Mouse (Mus musculus) neural tube, embryonic 14.5 days (tissue): ENCODE results near the gene Dbndd1. TPM values are rescaled to one million over a fixed set of nuclear protein-coding genes. Genes with fewer than 3 reads are reported as not detected.
"Not testable (repeated sequence)": the region's sequence is repeated elsewhere in the genome, so short reads cannot be mapped to it uniquely, and the experiment has no call there.

Experiments
- ATAC-seq: fragments of 200-750 bp; cut with Nextera tagmentation; 2 replicates; pipeline ENCODE4 v1.8.0; 2017; ENCODE audit warnings: low read depth, mild to moderate bottlenecking, moderate TSS enrichment, moderate library complexity
- H3K27ac ChIP-seq: fragments of 300-500 bp; sonication (generic); 2 replicates; pipeline ENCODE4 v1.5.1; 2014; ENCODE audit warnings: low read depth, mild to moderate bottlenecking, control low read depth, low read length, moderate library complexity, mixed read lengths
- H3K27me3 ChIP-seq: fragments of 300-500 bp; sonication (generic); 2 replicates; pipeline ENCODE4 v1.6.1; 2014; ENCODE audit warnings: low read length; ENCODE audit not compliant: control insufficient read depth, insufficient read depth
- H3K36me3 ChIP-seq: fragments of 300-500 bp; sonication (generic); 2 replicates; pipeline ENCODE4 v1.6.1; 2014; ENCODE audit warnings: low read length, mixed read lengths; ENCODE audit not compliant: control insufficient read depth, insufficient read depth
- H3K4me1 ChIP-seq: fragments of 300-500 bp; sonication (generic); 2 replicates; pipeline ENCODE4 v1.6.1; 2014; ENCODE audit warnings: low read length; ENCODE audit not compliant: control insufficient read depth, insufficient read depth
- H3K4me2 ChIP-seq: fragments of 300-500 bp; sonication (generic); 2 replicates; pipeline ENCODE4 v1.6.1; 2014; ENCODE audit warnings: mild to moderate bottlenecking, low read depth, low read length, control low read depth
- H3K4me3 ChIP-seq: fragments of 300-500 bp; sonication (generic); 2 replicates; pipeline ENCODE4 v1.5.1; 2014; ENCODE audit warnings: low read depth, low read length, control low read depth, mixed read lengths
- H3K9ac ChIP-seq: fragments of 300-500 bp; sonication (generic); replicated peaks from 2 replicates; pipeline ENCODE4 v1.6.1; 2014; ENCODE audit warnings: low read depth, mild to moderate bottlenecking, control low read depth, low read length, mixed read lengths
- H3K9me3 ChIP-seq: fragments of 300-500 bp; sonication (generic); 2 replicates; pipeline ENCODE4 v1.6.1; 2016; ENCODE audit warnings: low read length; ENCODE audit not compliant: control insufficient read depth
- WGBS: fragments of 180-500 bp; shearing (Covaris S2); extraction: QIAGEN DNeasy Blood & Tissue Kit; methylation state at CpG from one replicate; pipeline ENCODE4 v1.1.7; 2014; 5-methylcytosine and 5-hydroxymethylcytosine counted together
- polyA plus RNA-seq: library from polyadenylated mRNA; unstranded; fragments of >200 nt; fragmentation: Nextera tagmentation; extraction: Ambion mirVana; gene quantifications from 2 replicates; pipeline ENCODE4 v1.2.1, GENCODE M21; 2014

Dbndd1 gene
- polyA plus RNA-seq, 1 experiment from 2014 or later: 103 TPM

- peak overlapping the region; percentile 72 for H3K9ac ChIP-seq
These were observed 36.6 kb downstream of the Dbndd1 start for GRCm38 (mm10) chr8:123478456-123479218.

GRCm38 (mm10) chr8:123477737-123478258 lies 37.5 kb downstream of the Dbndd1 start, which contains the start of gene Afg3l1:
Gene Afg3l1 (plus strand): TSS chr8:123477903.
- Histone ChIP-seq H3K9me3 (no peaks in the 10 kb centered on the region), H3K9ac (peak within 1 kb of the TSS; percentile 72), H3K36me3 (peaks cover 20% of the 10 kb centered on the region; the same call in 1 of the 2 replicates), H3K4me3 (peak within 1 kb of the TSS; percentile 71), H3K27ac (peak within 1 kb of the TSS; percentile 94), H3K4me1 (peaks cover 9% of the 10 kb centered on the region), H3K27me3 (no peaks in the 10 kb centered on the region), H3K4me2 (peak within 1 kb of the TSS; percentile 75)
- under 1% methylated on average over 52 of the region's 58 CpGs for WGBS
- ATAC-seq: peak; percentile 87

More at GRCm38 (mm10) chr8:123478456-123479218, 36.6 kb downstream of the Dbndd1 start:
- H3K27me3 ChIP-seq: no peaks in the 10 kb centered on the region
- H3K4me2 ChIP-seq: peak overlapping the region; percentile 75
- H3K9me3 ChIP-seq: no peaks in the 10 kb centered on the region
- WGBS: 34% methylated on average over 16 of the region's 16 CpGs
- peak overlapping the region; percentile 94 for H3K27ac ChIP-seq
- peaks cover 9% of the 10 kb centered on the region for H3K4me1 ChIP-seq
- H3K4me3 ChIP-seq: peak overlapping the region; percentile 71
- 0 out of 2 replicates have a peak, but pooled peaks have one; percentile 31 for ATAC-seq
- H3K36me3 ChIP-seq: peaks cover 20% of the 10 kb centered on the region; the same call in 1 of the 2 replicates

DNA sequence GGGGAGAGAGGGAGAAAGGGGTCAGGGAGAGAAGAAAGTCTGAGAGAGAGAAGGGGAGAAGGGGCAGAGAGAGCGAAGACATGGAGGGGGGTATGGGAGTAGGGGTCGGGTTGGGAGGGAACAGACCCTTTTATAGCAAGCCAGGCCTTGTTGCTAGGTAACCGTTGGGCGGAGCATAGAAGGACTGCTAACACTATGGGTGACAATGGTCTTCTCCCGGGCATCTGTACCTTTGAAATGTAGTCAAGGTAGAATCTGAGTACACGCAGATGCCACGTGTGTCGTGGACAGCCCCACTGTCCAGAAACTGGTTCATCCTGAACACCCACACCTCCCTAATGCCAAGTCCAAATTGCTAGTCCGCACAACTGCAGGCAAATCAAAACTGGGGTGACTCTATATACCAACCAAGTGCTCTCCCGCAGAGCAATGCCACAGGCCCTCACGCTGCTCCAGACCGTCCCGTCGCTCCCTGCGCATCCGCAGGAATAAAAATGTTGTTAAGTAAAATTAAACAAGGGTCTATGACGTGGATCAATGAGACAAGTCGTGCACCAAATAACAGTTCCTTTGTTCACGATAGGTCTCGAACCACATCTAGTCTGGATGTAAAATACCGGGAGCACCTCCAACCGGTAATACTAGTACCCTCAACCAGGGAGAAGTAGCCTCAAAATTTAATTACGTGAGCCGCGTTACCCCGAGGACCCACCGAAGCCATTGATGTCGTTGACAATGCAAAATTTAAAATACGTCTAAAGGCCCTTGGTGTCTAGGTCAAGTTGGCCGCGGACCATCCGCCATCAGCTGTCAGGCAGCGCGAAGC lies 38.1 kb downstream of the Dbndd1 start:
- no peaks in the 10 kb centered on the region for H3K9me3 ChIP-seq
- H3K36me3 ChIP-seq: peaks cover 17% of the 10 kb centered on the region; the same call in 1 of the 2 replicates
- peak; percentile 53 for ATAC-seq
- H3K27me3 ChIP-seq: no peaks in the 10 kb centered on the region
- H3K9ac ChIP-seq: peak overlapping the region; percentile 72
- peak overlapping the region; percentile 75 for H3K4me2 ChIP-seq
- peaks cover 9% of the 10 kb centered on the region for H3K4me1 ChIP-seq
- peak overlapping the region; percentile 94 for H3K27ac ChIP-seq
- peak overlapping the region; percentile 71 for H3K4me3 ChIP-seq
- 7% methylated on average over 34 of the region's 34 CpGs for WGBS

- H3K4me2 ChIP-seq, H3K4me3 ChIP-seq, H3K27ac ChIP-seq, H3K9me3 ChIP-seq, H3K9ac ChIP-seq, H3K4me1 ChIP-seq, H3K27me3 ChIP-seq, H3K36me3 ChIP-seq, ATAC-seq: not testable (repeated sequence)
- WGBS: 78% methylated on average over 5 of the region's 5 CpGs
These were observed 40.7 kb downstream of the Dbndd1 start for GRCm38 (mm10) chr8:123474549-123474948.

- not testable (repeated sequence) for H3K9ac ChIP-seq, H3K36me3 ChIP-seq, H3K4me1 ChIP-seq, ATAC-seq, H3K27ac ChIP-seq, H3K9me3 ChIP-seq, H3K4me2 ChIP-seq, H3K27me3 ChIP-seq, H3K4me3 ChIP-seq
- WGBS: 72% methylated on average over 6 of the region's 6 CpGs
These were observed 42.3 kb downstream of the Dbndd1 start for GRCm38 (mm10) chr8:123472991-123473390.

- Histone ChIP-seq H3K36me3 (peaks cover 1% of the 10 kb centered on the region; the same call in 1 of the 2 replicates), H3K4me2 (no peak overlapping the region), H3K9me3 (no peaks in the 10 kb centered on the region), H3K9ac (no peak overlapping the region), H3K4me3 (no peak overlapping the region), H3K27me3 (no peaks in the 10 kb centered on the region), H3K27ac (no peak overlapping the region), H3K4me1 (no peaks in the 10 kb centered on the region)
- WGBS: 85% methylated on average over 3 of the region's 3 CpGs
- no peak for ATAC-seq
These were observed 47.8 kb downstream of the Dbndd1 start for GRCm38 (mm10) chr8:123467476-123467875.

- H3K27ac ChIP-seq: no peak overlapping the region
- WGBS: 91% methylated on average over 4 of the region's 4 CpGs
- no peak overlapping the region for H3K4me3 ChIP-seq
- no peak for ATAC-seq
- no peaks in the 10 kb centered on the region for H3K4me1 ChIP-seq
- peaks cover 30% of the 10 kb centered on the region for H3K36me3 ChIP-seq
- no peak overlapping the region for H3K9ac ChIP-seq
- no peak overlapping the region for H3K4me2 ChIP-seq
- no peaks in the 10 kb centered on the region for H3K9me3 ChIP-seq
- H3K27me3 ChIP-seq: no peaks in the 10 kb centered on the region
These were observed 51.6 kb downstream of the Dbndd1 start for GRCm38 (mm10) chr8:123463651-123464050.
